Mouse (Mus musculus) lung, postnatal 10 days (tissue): ENCODE measurements around the gene Ubox5.
A peak's percentile ranks its signal among the peaks of the same experiment; 100 is the strongest.
"Not testable (repeated sequence)": the region's sequence is repeated elsewhere in the genome, so short reads cannot be mapped to it uniquely, and the experiment has no call there.

Experiments used
- DNase-seq: peaks from one replicate; pipeline ENCODE4 v3.0.0; 2021

Ubox5 gene

DNA sequence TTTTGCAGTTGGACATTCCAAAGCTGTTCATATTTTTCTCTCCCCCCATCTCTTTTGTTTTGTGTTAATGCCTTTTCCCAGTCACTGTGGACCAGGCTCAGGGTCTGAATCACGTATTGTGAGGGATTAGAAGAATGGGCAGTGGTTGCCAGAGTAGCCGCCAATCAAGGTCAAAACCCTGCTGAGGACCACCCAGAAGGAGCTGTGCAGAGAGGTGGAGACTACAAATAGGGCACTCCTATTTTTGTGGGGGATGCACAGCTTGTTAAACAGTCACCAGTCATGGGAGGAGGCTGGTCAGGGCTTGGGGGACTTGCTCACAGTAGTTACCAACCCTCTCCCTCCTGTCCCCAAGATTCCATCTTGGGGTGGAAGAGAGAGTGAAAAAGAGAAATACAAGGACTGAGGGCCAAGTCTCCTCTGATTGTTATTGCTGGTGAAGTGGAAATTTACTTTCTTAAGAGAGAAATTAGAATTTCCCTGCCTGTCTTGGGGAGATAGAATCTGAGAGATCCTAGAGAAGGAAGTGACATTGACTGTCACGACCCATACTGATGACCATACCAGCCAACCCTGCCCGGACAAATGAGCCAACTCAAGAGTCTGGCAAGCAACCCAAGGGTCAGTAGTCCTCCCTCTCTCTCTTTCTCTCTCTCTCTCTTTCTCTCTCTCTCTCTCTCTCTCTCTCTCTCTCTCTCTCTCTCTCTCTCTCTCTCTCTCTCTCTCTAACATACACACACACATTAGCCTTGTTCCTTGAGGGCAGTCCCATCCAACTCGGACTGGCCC lies 3.2 kb upstream of the Ubox5 start:
- no peak for DNase-seq

DNA sequence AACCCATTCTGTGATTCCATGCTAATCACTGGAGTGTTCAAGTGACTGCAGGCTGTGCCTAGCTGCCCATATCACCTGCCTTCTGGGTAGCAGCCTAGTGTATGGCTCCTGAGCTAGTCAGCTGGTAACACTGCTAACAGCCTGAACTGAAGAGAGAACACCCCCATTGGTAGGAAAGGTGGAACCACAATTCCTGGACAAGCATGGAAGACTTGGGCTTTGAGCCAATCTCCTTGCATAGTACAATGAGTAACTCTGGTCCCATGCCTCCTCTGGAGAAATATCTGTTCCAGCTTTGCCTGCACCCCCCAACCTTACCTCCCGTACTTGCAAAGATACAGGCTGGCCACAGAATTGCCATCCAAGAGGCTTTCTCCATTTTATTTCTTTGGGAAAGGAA lies 2.6 kb upstream of the Ubox5 start:
- DNase-seq: no peak

DNA sequence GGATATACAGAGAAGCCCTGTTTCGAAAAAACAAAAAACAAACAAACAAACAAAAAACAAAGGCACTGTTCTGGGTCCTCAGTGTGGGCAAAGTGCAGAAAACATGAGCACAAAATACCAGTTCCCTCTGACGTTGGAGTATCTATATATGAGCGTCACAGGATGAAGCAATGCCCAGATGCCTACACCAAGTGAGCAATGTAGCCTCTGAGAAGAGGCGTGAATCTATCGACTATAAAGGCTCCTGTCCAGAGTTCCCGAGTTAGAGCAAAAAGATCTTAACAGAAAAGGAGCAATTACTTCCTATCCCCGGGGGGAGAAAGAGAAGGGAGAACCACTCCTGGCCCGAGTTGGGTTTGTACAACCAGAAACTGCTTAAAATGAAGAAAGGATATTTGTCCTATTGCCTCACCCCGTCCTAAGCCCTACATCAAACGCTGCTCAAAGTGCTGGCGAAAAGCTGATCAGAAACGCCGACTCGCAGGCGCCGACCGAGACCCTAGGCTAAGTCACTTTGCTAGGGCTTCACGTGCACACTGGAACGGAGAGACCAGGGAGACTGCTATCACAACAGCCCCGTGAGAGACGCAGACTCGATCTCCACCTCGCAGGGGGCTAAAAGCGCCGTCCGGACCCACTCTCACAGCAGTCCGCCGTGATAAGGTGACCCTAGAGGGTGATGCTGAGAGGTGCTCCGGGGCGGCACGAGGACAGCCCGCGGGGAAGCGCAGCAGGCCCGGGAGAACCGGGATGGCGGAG lies 579 bp downstream of the Ubox5 start:
- DNase-seq: no peak

DNA sequence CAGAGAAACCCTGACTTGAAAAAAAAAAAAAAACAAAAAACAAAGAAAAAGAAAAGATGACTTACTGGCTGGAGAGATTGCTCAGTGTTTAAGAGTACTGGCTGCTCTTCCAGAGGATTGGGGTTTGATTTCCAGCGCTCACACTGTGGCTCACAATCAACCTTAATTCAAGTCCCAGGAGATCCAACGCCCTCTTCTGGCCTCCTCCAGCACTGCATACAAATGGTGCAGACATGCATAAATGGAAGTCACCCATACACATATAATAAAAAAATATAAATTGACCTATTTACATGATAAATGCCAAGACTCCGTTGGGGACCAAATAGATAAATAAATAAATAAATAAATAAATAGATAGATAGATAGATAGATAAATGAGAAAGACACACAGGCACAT lies 1.4 kb downstream of the Ubox5 start:
- no peak for DNase-seq

DNA sequence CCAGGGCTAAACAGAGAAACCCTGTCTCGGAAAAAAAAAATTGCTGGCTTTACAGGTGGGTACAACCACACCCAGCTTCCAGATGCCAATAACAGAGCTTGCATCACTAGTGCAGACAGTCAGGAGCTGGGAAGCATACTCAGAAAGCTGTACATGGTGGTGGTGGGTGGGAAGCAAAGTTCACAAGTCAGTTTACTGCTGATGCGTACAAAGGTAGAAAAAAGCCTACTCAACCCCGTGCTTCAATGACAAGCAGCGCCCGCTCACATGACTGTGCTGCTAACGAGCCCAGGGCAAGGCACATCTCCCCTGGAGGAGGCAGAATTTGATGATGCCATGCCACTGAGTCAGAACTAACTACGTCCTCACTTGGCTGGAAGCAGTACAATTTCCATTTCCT lies 10.9 kb downstream of the Ubox5 start:
- no peak for DNase-seq

DNA sequence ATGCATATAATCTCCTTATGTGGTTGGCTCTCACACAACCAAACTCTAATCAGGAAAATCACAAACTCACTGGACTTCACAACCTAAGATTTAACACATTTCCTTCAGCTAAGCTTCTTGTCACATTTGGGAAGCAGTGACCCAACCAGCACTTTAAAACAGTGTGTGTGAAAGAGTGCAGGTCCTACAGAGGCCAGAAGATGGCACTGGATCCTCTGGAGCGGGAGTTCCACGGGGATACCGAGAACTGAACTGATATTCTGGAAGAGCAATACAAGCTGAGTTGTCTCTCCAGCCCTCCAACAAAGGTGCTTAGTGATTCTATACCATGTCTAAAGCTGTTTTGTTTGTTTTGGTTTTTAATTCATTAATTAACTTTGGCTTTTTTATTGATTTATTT lies 16.7 kb downstream of the Ubox5 start:
- DNase-seq: no peak

DNA sequence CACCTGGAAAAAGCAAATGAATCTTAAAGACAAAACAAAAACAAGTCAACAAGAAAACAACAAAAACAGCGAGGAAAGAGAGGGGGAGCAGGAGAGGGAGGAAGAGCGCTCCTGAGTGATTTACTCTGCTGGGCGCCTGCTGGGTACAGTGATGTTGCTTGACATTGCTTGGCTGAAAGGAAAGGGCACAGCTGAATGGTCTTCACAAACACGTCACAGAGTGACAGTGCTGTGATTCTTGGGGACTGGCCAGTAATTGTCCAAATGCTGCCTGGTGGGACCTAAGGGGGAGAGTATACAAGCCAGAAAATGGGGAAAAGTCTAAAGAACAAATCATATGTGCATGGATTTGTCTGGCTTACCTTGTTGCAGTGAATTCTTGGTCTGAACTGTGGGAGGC lies 27.6 kb downstream of the Ubox5 start:
- DNase-seq: peak; percentile 70

DNA sequence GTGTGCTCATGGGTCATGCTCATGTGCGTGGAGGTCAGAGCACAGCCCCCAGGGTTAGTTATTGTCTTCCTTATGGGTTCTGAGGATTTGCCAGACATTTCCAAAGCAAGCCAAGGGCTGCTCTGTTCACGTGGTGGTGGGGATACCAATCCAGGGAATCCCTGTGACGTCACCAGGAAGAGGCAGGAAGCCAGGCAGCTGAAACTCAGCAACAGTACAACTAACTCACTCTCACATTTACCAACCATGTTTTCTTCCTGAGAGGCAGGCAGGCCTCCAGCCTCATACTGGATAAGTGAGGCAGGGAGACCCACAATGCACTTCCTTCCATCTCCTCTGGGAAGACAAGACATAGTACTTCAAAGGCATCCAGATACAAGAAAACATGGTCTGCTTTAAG lies 31.4 kb downstream of the Ubox5 start:
- no peak for DNase-seq

DNA sequence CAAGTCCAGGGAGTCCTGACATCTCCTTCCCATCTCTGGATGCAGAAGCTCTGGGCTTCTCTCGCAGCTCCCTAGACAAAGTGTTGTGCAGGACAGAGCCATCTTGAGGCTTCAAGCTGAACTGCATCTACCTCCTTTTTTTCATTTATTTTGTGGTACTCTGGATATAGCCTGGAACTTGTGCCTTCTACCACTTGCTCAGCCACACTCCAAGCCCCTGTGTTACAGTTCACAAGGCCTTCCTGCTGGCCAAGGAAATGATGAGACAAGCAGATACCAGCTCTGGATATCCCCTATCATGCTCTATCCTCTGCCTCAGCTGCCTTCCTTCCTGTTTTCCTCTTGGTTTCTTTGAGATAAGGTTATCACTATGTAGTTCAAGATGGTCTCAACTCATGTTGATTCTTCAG lies 32.2 kb downstream of the Ubox5 start:
- peak; percentile 62 for DNase-seq

DNA sequence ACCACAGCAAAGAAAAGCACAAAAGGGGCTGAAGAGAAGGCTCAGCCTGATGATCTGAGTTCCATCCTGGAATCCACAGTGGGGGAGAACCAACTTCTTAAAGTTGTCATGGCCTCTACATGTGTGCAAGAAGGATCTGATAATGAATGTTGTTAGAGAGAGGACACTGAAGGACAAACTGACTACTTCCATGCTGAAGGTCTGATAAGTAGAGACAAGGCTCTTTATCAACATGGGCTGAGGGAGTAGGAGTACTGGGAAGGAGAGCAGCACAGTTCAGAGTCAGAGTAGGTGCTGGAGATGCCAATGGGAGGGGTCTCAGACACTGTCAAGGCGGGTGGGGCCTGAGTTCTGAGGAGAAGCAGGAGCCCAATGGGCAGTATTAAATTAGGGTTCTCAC lies 34.2 kb downstream of the Ubox5 start:
- no peak for DNase-seq

DNA sequence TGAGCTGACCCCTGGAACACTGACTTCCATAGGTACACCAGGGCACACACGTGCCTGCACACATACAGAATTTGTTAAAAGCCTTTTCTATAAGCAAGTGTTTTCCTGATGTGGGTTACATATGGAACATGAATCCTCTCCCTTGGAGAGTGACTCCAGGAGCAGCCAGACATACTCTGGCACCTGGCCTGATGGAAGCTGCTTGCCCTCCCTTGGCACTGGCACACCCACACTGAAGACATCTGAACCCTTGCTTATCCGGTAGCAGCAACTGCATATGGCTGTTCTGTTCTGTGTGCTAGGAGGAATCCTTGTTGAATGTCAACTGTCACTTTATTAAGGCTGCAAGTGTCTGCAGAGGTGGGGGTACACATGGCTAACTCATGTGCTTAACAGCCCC lies 38.8 kb downstream of the Ubox5 start:
- DNase-seq: no peak

DNA sequence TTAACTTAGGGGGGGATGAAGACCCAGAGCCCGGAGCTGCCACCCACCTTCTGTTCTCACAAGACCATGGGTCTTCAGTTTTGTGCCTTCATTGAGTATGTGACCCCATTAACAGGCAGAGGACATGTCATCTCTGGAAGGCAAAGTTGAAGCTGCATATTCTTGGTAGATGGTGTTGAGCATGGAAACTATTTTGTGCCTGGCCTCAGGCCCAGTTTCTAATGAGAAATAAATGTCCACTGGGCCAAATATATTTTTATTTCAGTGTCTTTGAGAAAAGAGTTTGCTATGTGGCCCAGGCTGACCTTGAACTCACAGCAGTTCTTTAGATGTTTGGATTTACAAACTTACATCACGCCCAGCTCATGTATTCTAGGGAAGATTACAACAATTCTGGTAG lies 40.1 kb downstream of the Ubox5 start:
- peak; percentile 52 for DNase-seq

DNA sequence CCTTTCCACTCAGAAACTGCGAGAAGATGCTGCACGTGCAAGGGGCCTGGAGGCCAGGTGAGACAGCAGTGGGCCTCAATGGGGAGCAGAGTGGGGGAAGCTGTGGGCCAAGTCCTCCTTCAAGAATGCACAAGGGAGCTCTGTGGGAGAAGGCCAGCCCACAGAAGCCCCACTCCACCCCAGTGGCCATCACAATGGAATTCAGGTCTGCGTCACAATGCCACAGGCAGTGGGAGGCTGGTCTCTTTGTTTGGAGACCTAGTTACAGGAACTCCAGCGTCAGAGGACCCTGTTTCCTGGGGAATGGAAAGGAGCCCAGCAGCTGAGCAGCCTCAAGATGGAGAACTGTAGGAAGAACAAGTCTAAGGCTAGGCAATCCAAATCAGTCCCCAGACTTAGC lies 40.7 kb downstream of the Ubox5 start:
- DNase-seq: no peak

DNA sequence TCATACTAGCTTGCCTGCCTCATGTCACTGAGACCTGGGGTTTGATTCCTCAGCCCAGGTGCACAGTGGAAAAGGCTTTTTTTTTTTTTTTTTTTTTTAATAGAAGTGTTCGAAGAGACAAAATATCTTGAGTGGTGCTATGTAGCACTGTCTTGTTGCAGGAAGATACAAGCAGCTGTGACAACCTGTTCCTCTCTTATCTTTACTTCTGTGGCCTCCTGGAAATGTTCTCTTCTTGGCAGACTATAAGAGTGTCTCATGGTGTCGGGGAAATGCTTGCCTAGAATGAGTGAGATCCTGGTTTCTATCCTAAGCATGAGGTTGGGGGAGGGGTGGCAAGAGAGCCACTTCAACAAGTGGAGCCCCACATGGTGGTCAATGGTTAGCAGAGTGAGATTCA lies 41.5 kb downstream of the Ubox5 start:
- DNase-seq: no peak

DNA sequence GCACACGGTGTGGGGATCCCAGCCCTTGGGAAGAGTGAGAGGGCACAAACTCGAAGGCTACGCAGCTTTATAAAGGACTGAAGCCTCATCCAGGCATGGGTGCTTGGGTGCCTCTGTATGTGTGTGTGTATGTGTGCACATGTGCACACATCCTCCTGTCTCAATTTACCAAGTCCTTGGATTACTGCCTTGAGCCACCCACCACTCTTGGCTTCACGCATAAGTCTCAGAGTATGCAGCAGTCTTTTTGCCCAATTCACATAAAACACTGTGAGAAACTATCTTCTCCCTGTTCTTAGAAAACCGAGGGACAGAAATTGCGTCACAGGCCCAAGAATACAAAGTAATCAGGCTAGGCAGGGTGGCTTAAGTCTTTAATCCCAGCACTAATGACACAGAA lies 43.8 kb downstream of the Ubox5 start:
- no peak for DNase-seq

DNA sequence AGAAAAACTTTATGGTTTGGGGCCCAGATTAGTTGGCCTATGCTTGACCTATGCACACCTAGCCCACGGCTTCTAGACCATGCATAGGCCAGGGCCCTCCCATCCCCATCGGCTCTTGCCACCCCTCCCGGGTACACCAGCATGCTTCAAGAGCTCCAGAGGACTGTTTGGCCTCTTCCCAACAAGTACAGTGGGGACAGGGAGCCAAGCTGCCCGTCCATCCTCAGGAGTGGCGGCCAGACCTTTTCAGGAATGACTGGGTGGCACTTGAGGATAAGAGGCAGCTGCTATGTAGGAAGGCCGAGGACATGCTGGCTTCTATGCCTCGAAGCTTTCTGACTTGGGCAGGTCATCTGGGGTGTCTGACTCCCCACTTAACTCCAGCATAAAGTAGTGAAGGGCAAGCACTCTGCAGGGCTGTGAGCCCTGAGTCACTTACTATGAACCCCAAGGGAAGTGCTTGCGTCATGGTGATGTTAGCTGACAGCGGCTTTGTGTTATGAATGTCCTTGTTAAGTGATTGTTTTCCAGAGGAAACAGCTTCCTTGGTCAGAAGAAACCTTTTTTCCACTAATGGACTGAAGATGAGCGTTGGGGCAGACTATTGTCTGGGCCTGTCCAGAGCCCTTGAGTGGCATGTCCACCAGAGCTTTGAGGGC lies 45.8 kb downstream of the Ubox5 start:
- peak; percentile 50 for DNase-seq

DNA sequence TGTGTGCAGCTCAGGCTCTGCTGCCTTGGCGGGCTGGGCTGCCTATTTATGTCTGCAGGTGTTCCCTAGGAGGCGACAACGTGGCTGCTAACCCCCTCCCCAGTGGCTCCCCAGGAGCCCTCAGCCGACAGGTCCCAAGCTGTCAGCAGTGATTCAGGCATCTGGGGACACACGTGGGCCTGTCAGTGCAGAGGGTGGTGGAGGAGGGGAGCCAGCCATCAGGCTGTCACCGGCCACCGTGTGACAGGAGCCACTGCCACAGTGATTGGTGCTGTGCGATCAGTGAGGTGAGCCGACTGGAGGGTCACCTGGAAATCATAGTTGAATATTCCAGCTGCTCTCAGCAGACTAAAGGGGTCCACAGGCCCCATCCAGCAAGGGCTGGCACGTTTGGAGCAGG lies 47.3 kb downstream of the Ubox5 start, which contains the start of gene Avp:
Avp (minus strand) TSS at position 3 of the 400 bp plus-strand sequence.
- DNase-seq: no peak

DNA sequence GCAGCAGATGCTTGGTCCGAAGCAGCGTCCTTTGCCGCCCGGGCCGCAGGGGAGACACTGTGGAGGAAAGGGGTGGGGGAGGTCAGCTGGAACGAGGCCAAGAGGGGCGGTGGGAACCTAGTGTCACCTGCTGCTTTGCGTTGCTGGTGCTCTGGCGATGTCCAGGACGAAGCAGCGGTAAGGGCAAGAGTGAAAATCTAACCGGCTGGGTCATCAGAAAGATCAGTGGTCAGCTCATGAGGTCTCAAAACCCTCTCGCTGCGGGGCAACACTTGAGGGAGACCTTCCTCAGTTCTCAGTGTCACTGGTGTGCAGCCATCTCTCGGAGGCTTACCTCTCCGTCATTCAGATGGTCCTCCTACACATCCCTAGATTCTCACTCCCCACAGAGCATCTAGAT lies 48.6 kb downstream of the Ubox5 start:
- DNase-seq: no peak

DNA sequence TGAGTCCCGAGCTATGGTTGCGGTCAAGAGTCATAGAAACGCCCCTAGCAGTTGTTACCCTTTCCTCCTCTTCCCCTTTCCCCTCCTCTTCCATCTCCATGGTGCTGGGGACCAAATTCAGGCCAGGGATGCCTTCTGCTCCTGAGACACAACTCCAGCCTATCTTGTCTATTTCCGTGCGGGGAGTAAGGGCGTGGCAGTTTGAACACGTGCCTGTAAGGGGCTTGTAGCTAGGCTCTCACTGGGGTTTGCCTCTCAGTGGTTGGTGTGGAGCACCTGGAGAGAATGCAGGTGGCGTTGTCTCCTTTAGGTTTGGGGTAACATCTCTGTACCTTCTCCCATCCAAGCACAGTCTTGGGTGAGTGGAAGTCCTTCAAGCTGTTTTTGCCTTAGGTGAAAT lies 50.0 kb downstream of the Ubox5 start:
- no peak for DNase-seq

DNA sequence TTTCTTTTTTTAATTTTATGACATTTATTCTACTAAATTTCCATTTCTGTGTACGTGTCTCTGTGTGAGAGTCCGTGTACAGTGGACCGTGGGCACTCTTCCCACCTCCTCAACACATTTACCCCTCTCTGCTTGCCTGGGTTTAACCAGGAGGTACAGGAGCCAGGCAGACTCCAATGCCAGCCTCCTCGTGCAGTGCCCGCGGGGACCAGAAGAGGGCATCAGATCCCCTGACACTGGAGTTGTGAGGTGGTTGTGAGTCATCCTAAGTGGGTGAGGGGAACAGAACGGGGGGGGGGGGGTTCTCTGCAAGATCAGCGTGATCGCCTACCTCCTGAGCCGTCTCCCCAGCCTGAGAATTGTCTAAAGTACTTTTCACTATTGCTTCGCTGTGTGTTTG lies 51.7 kb downstream of the Ubox5 start:
- DNase-seq: peak; percentile 68

DNA sequence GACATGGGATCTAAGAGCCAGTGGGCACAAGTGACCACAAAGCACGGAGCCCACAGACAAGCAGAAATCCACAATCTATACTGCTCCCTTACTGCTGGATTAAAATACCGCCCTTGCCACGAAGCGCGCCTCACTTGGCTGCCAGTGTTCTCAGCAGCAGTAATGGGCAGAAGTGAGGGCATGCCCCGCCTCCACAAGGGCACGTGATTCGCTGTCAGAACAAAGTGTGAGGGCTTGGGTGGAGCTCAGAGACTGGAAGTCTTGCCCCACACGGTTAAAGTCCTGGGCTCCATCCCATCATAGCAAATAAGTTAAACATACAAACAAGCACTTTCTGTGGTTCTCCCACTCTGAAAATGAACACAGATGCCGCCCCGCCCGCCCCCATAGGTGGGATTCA lies 52.2 kb downstream of the Ubox5 start:
- peak; percentile 73 for DNase-seq

DNA sequence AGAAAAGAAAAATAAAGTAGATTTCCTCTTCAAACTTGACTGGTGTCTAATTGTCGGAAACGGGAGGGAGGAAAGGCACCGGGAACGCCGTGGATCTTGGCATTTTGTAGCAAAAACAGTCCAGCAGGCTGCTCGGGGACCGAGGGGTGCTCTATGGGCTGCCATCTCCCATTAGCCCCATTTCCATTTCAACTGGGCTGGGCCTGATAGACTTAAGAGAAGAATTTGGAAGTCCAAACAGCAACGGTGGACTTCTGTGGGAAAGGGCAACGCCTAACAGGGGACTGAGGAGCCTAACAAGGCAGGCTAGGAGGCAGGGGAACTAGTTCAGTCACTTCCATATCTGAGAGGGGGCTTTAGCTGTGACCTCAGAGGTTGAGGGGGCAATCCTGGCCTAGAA lies 52.8 kb downstream of the Ubox5 start:
- no peak for DNase-seq

DNA sequence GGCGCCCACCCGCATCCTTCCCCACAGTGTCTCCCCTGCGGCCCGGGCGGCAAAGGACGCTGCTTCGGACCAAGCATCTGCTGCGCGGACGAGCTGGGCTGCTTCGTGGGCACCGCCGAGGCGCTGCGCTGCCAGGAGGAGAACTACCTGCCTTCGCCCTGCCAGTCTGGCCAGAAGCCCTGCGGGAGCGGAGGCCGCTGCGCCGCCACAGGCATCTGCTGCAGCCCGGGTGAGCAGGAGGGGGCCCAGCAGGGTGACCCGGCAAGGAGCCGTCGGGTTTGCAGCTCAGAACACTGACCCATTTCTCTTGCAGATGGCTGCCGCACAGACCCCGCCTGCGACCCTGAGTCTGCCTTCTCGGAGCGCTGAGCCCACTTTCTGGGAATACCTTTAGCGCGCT lies 53.3 kb downstream of the Ubox5 start:
- not testable (repeated sequence) for DNase-seq

DNA sequence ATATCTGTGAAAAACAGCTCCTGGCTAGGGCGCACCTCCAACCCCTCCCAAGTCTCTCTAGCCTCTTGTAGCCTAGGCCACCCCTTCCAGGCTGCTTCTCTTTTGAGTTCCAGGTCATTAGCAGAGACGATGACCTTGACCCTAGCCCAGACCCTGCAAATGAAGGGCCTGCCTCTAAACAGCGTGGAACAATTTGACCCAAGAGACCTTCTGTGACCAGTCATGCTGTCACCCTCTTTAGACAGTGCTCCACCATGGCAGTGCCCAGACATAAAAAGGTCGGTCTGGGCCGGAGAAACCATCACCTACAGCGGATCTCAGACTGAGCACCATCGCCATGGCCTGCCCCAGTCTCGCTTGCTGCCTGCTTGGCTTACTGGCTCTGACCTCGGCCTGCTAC lies 54.0 kb downstream of the Ubox5 start, which contains the start of gene Oxt:
Oxt (plus strand) TSS at position 301 of the 400 bp plus-strand sequence.
- DNase-seq: no peak
